Mouse (Mus musculus) heart, adult 11 months (tissue): ENCODE data around the gene Gm21905.
A peak's percentile ranks its signal among the peaks of the same experiment; 100 is the strongest.

ENCODE experiments used
- DNase-seq: peaks from one replicate; pipeline ENCODE4 v3.0.0; 2022

The Gm21905 gene

DNA sequence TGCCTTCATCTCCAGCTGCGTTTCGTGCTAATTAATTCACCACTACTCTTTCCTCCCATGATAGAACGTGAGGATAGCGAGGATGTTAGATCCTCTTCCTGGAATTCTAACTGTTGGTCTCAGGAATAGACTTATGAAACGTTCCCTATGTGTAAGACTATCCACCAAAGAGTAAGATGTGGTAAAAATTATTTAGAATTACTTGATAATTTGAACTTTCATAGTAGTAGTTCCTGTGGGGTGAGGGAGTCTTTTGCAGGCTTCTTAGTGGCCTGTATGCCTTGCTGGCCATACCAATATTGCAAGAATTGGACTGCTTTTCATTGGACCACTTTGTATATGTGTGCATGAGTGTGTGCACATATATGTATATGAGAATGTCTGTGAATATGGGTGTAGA, at the start of gene Gm21905:
Gm21905 (minus strand) TSS at position 101 of the 400 bp plus-strand sequence.
- no peak for DNase-seq

DNA sequence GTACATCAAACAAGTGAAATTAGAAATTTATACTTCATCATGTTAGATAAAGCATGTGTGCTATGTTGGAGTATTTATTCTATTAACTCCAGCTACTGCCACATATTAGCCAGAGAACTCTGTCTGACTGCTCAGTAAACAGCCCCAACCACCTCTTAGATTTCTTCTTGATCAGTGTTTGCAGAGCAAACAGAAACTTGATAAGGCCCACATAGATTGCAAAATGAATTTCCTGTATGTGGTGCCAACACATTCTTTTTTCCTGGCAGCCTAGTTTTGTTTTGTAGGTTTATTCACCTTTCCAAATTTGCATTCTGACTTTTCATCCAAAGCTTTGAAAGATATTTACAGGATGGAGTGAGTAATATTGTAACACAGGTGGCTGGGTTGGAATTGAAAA, 44.2 kb upstream of the Gm21905 start:
- no peak for DNase-seq

DNA sequence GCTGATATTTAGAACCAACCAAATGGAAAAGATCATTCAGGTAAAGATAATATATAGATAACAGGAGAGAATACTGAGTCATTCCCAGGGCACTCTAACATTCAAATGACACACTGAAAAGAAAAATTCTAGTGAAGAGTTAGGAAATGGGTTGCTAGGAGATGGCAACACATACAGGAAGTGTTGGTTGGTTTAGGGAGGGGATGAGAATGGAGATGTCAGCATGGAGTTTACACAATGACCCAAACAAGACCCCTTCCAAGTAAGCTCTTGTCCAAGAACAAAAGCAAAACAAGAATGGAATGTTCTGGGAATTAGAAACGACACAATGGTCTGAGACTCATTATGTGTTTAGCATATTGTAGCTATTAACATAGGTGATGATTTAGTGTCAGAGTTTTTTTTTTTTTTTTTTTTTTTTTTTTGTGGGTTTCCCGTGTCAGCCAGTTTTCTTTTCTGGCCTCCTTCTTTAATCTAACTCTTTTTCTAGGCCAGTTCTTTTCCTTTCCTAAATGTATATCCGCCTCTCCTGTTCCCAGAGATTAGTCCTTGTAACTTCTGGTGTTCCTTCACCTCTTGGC, 35.8 kb upstream of the Gm21905 start:
- DNase-seq, result no peak

DNA sequence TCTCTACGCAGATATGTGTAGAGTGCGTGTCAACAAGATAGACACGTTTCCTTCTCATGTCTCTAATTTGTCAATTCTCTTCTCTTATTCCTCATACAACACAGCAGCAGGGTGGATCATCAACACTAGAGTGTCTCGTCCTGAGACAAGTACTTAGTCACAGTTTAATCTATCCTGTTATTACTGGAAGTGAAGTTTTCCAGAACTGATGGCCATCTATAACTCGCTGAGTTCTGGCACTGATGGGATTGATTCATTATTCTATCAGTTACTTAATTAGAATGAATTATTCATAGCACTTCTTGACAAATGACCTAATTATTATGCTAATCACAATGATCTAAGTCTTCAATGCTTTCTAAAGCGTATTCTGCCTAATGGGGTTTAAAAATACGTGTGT, 23.3 kb upstream of the Gm21905 start:
- DNase-seq, result no peak

DNA sequence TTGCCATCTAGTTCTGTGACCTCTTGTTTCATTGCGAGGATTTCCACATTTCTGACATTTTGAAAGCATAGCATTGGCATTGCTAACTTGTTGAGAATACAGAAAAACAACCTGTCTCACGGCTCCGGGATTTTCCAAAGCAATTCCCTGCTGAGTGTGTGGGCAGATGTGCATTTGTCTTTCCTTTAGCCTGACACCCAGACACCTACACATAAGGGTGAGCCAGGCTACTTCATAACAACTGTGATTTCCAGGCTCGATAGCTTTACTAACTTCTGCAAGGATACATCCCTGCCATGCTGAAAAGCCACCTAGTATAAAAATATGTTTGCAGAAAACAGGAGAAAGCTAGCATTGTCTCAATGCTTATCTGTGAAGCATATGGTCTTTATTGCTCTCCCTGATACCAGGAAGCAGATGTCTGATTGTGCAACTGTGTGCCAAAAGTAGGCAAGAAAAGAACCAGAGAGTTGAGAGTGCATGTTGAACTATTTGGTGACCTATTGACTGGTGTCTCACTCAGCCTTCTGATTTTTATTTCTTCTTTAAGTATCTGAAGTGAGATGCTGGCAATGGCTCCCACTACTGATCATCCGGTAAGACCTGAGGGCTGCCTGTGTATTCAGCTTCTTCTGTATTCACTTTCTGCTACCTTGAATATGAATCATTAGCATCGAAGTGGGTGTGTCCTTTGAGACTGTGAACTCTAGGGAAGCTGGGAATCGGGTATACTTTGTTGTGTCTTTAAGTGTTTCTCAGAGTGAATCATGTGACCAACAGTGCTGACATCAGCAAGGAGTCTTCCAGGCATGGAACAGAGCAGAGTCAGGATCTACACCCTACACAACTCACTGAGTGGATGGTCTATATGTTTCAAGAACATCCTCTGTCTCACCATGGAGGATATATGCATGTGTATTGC, 15.7 kb upstream of the Gm21905 start:
- no peak for DNase-seq

DNA sequence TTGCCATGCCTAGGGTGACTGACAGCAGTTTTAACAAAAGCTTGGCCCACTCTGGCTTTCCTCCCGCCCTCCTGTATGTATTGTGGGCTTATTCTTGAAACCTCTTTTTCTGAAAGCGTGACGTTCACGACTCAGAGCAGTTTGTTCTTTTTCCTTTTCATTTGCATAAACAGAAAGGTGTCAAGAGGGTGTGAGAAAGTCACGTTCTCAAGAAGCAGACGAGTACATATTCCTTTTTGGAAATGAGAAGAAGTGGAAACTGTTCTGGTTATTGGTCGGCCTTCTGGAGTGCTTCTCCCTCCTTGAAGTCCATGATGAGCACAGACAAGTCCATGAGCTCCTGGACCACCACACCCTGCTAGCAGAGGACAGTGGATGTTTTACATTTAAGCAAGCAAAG, 9.3 kb upstream of the Gm21905 start:
- no peak for DNase-seq

DNA sequence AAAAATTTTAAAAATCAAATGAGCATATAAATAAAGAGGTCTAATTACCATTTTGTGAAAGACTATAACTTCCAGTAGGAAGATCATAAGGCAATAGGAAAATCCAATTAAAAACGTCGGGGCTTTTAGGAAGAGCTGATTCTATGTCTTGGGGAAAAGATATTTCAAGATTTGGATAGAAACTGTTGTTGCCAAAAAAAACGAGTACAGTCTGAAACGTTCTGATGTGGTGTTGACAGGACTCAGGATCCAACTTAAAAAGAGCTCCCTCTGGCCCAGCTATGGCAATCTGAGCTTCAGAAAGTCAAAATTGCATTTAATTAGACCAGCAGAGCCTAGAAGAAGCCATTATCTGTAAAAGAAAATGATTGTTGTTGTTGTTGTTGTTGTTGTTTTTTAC, 7.9 kb upstream of the Gm21905 start:
- DNase-seq, result no peak

DNA sequence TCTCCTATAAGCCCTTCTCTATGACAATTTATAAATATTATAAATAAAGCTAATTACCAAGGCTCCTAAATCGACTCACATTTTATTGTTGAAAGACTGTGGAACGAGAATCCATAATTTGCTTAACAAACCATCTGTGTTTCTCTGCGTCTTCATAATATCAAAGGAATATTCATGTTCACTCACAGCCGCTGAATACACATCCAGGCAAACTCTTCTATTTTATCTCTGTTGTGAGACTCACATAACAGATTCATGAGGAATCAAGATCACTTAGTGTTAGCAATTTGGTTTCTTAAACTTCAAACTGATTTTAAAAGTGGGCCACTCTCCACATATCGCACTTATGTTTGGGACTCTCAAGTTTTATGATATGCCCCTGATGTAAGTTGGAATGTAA, 1.9 kb upstream of the Gm21905 start:
- DNase-seq, result no peak

DNA sequence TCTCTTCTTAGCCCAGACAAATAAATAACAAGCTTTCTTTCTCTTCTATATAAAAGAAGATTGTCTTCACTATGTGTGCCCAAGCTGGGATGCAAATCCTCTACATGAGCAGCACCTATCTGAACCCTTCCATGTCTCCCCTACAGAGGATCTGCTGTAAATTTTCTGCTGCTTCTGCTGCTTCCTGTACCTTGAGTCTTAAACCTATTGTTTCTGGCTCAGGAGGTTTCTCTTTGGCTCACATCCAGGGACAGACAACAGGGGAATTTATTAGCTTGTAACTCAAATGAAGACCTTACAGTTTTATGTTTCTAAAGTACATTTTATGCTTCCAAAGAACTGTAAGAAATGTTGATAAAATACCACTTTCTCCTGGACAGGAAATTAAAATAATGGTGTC, 785 bp upstream of the Gm21905 start:
- no peak for DNase-seq

DNA sequence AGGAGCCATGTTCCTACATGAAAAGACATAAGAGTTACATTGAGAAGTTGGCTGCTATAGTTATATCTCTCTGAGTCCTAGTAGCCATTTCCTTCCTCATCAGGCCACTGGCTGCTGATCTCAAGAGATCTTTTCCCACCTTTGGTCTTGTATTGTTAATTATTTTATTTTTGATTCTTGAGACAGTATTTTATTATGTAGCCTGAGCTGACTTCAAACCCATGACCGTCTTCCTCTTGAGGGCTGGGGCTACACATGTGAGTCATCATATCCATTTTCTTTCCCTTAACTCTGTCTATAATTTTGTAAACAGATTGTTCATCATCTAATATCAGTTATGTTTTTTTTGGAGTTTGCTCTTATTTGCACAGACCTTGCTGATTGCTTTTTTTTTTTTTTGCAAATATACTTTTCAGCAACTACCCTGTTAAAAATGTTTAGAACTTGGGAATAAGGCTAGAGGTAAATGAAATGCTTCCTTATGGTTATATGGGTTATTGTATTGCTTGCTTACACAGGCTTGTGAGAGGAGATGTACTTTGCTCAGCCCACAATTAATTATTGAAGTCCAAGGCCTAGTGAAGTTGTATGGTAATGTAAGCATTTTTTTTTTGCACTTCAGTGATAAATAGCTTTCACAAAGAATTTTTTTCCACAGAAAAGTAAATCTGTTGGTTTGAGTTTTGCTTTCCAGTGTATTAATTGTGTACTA, 2.0 kb downstream of the Gm21905 start:
- DNase-seq, result no peak

DNA sequence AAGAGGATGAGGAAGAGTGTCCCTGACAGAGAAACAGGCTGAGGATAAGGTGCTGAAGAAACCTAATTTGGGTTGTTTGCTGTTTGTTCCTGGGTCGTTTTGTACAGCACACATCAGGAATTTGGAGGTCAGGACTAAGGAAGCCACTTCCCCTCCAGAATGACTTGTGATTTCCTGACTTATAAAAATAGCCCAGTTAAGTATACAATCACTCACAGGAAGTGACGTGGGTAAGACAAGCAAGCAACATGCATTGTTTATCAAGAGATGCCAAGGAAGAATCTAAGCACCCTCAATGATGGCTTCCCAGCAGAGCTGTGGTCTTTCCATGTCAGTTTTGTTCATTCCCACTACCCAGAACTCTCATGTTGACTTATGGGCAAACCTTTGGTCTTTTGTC, 3.0 kb downstream of the Gm21905 start:
- no peak for DNase-seq

DNA sequence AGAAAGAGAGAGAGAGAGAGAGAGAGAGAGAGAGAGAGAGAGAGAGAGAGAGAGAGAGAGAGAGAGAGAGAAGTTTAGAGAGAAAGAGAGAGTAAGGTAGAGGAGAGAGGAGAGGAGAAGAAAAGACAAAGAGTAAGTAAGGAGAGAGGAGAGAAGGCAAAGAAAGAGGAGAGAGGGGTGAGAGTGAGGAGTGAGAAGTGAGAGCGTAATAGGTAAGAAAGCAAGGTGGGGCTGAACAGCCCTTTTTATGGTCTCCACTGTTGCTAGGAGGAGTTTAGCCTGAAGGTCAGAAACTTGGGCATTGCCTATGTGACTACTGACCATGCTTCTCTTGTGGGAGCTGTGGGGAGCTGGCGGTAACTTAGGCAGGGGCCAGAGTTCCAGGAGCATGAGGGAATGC, 4.9 kb downstream of the Gm21905 start, which contains the start of gene Gm5108:
Gm5108 (plus strand) TSS at position 301 of the 400 bp plus-strand sequence.
- no peak for DNase-seq

DNA sequence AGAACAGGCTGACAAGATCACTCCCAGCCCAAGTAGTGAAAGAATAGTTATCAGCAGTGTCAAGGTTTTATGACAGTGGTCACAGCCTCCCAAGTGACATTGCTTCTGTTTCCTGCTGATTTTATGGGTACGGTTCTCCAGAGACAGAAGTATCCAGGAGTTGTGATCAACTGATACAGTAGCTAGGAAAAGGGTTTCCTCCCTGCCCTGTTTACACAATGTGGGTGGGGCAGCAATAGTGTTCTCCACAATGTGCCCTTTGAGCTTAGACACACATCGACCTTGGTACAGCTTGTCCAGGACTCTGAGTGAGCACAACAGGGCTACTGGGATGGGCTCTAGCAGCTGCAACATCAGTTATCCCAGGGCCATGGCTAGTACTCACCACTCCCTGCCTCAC, 14.6 kb downstream of the Gm21905 start:
- peak; percentile 92 for DNase-seq

DNA sequence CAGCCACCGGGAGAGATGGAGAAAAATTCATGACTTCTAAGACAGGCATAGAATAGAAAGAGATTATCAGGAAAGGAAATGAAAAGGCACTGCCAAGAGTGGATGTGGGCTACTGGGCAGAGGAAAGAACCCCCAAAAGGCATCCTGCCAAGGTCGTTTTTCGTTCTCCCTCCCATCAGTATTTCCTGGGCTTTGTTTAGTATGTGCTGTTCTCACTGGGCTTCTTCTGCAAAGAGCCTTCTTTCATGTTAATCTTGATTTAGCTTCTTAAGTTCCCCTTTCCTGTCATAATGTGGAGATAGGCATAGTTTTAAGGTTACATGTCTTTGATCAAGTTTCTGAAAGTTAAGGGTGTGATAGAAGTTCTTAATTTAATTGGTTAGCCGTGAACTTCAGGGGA, 15.6 kb downstream of the Gm21905 start:
- DNase-seq, result no peak

DNA sequence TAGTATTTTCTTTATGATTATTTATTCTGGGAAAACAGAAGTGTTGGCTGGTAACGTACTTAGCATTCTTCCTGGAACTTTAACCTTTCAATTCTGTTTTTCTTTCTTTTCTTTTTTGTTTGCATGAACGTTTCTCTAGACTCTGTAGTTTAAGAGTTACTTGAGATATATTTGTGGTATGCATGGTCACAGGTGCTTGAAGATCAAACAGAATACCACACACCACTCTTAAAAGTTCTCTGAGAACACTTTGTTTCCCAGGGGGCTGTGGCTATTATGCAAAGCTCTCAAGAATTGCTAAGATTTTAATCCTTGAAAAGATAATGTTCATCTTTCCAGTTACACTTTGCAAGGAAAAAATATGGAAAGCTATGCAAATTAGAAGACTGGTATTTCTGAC, 41.7 kb downstream of the Gm21905 start:
- DNase-seq, result no peak

DNA sequence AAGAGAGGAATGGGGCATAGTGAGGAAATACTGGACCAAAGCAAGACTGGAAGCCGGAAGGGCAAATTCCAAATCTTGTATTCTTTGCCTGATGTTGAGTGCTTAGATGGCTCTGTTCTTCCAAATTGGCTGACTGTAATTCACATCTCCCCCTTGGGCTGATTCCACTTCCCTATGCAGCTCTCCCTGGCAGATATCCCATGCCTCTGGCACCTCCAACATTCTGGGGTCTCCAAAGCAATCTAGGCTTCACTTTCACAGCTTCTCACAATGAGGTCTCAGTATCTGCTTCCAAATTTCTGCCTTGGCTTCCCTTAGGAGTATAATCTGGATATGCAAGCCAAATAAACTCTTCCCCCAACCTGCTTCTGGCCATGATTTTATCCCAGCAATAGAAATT, 47.3 kb downstream of the Gm21905 start:
- DNase-seq, result no peak

DNA sequence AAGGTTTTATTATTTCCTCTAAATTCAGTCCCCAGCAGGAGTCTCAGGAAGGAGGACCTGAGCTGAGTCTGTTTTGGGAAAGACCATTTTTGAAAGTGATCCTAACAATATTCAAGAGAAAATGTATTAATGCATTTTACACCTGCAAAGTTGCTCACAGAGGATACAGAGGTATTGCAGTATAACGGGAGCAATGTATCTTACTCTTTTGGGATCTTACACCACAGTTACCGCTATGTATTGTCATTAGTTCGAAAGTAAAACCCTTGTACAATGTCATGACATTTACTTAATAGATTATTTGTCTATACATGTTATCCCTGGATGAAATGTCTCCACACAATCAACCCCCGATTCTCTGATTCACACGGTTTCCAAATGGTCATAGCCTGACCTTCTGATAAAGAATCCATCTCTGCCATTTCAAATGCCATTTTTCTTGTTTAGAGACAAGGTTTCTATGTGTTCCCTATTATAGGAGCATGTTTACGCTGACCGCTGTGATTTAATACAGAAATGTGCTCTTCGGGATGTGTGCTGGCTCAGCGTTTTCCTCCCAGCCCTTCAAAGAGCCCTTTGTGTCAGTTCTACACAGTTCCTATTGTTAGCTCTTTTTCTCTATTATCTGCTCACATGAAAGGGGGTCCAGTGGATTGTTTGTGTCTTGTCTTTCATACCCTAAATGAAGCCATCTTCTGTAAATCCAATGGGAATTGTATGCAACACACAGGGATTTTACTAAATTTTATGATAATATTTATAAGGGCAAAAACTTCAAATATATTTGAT, 61.6 kb downstream of the Gm21905 start:
- DNase-seq, result no peak

DNA sequence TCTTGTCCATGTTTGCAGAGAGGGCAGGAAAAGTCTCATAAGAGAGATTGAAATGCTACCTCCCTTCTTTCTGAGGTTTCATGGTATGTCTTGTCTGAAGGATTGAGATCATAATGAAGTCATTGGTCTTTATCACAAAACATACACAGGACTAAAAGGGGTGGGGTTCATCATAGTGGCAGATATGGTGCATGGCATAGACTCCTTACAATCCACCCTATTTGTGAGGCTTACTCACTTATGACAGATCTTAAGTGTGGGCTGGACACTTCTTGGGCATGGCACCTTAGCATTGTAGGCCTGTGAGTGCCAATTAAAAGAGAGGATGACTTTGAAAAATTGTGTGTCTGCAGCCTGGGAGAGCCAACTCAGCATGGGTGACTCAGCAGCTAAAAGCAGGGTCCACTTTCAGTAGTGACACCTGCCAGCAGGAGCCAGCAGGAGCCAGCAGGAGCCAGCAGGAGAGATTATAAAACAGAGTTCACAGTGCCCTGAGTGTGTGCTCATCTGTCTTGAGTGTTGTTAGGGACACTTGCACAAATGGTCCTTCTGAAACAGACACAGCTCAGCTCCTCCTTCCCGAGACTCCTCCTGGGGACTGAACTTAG, 62.6 kb downstream of the Gm21905 start:
- DNase-seq, result no peak
